Mouse (Mus musculus) CH12.LX (cell line): ENCODE data around the gene Srd5a3.

Experiments
- BHLHE40 ChIP-seq: IDR thresholded peaks from 2 replicates; pipeline ENCODE4 v1.6.1; 2011; ENCODE audit warnings: mild to moderate bottlenecking, low read depth, low read length, improper control_type of control experiment
- CTCF ChIP-seq, 2 experiments: IDR thresholded peaks in 1 of 2; conservative IDR thresholded peaks in 1 of 2; 2 replicates each; pipeline ENCODE4 v1.5.1; 2011 to 2012; ENCODE audit warnings: low read depth in 2 of 2, low read length in 2 of 2, improper control_type of control experiment in 1 of 2, inconsistent platforms in 1 of 2, mild to moderate bottlenecking in 1 of 2, moderate library complexity in 1 of 2
- E2F4 ChIP-seq: IDR thresholded peaks from 2 replicates; pipeline ENCODE4 v1.6.1; 2011; ENCODE audit warnings: low read depth, low read length, improper control_type of control experiment; ENCODE audit not compliant: insufficient replicate concordance
- EP300 ChIP-seq: IDR thresholded peaks from 2 replicates; pipeline ENCODE4 v1.6.1; 2011; ENCODE audit warnings: low read length, improper control_type of control experiment
- GABPA ChIP-seq: IDR thresholded peaks from 2 replicates; pipeline ENCODE4 v1.6.1; 2012; ENCODE audit warnings: low read depth, low read length, improper control_type of control experiment, inconsistent platforms; ENCODE audit not compliant: insufficient replicate concordance
- HCFC1 ChIP-seq: IDR thresholded peaks from 2 replicates; pipeline ENCODE4 v1.6.1; 2012; ENCODE audit warnings: low read depth, mild to moderate bottlenecking, inconsistent platforms, low read length, improper control_type of control experiment
- JUN ChIP-seq: IDR thresholded peaks from 2 replicates; pipeline ENCODE4 v1.6.1; 2011; ENCODE audit warnings: low read depth, mild to moderate bottlenecking, low read length, improper control_type of control experiment, moderate library complexity; ENCODE audit not compliant: insufficient read depth
- MAFK ChIP-seq: IDR thresholded peaks from 2 replicates; pipeline ENCODE4 v1.6.1; 2011; ENCODE audit warnings: low read length, improper control_type of control experiment; ENCODE audit not compliant: insufficient replicate concordance
- MEF2A ChIP-seq: IDR thresholded peaks from 2 replicates; pipeline ENCODE4 v1.6.1; 2014; ENCODE audit warnings: low read depth, mild to moderate bottlenecking, inconsistent platforms, low read length, improper control_type of control experiment, borderline replicate concordance
- NELFE ChIP-seq: IDR thresholded peaks from 2 replicates; pipeline ENCODE4 v1.6.1; 2011; ENCODE audit warnings: low read depth, low read length, improper control_type of control experiment
- POLR2A ChIP-seq: IDR thresholded peaks from 2 replicates; pipeline ENCODE4 v1.6.1; 2011; ENCODE audit warnings: low read depth, mild to moderate bottlenecking, improper control_type of control experiment, low read length
- RAD21 ChIP-seq: IDR thresholded peaks from 2 replicates; pipeline ENCODE4 v1.6.1; 2011; ENCODE audit warnings: low read depth, mild to moderate bottlenecking, low read length, improper control_type of control experiment, moderate library complexity
- RCOR1 ChIP-seq: conservative IDR thresholded peaks from 2 replicates; pipeline ENCODE4 v1.6.1; 2012; ENCODE audit warnings: low read depth, mild to moderate bottlenecking, inconsistent platforms, low read length, improper control_type of control experiment

- TF ChIP-seq RCOR1 (peak; percentile 79; the same call in 1 of the 2 replicates), RAD21 (peak; percentile 26), MEF2A (peak; percentile 77), POLR2A (peak; percentile 77), MAFK (no peak), BHLHE40 (peak; percentile 100), NELFE (peak; percentile 73), EP300 (peak; percentile 29; the same call in 1 of the 2 replicates), CTCF (conservative IDR thresholded peaks at IDR 0.05 in 1 of 2, IDR thresholded peaks at IDR 0.05 in 1 of 2; ENCODE audit: low read depth in 2 of 2, low read length in 2 of 2) (peak in 1 of 2 experiments; percentile 77; a peak in 2 of 4 replicates), GABPA (no peak), HCFC1 (peak; percentile 64), JUN (no peak), E2F4 (no peak)
These were observed at the start of gene Srd5a3 for GRCm38 (mm10) chr5:76139808-76140729.
